Mouse (Mus musculus): ENCODE results near the gene Brk1.

DNA sequence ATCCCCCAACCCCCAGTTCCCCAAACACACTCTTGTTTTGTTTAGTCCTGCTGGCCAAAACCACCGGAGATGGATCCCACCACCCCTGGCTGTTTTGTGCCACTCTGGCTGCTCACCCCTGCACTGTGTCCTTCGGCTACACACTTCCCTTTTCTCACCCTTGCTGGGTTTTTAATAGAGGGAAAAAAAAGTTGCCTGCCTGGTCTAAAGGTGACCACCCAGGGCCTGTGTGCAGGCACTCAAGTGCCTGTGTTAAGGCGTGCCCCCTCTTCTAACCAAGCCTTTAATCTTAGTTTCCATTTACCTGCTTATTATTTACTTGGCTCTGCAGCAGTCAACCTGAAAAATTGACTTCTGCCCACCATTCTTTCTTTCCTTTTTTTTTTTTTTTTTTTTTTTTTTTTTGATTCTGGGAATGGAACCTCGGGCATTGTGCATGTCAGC lies 45.6 kb downstream of the Brk1 start:
- TF ChIP-seq MAFK (IDR thresholded peaks at IDR 0.05; ENCODE audit: borderline replicate concordance, low read depth, low read length): no peak
- TF ChIP-seq NRF1 (IDR thresholded peaks at IDR 0.05; ENCODE audit: insufficient read depth, low read depth, low read length, poor library complexity, severe bottlenecking): no peak
- no peak for TF ChIP-seq ELF1 (IDR thresholded peaks at IDR 0.05; ENCODE audit: low read depth, low read length)
- no peak for TF ChIP-seq MAZ (IDR thresholded peaks at IDR 0.05; ENCODE audit: low read depth, low read length)
- TF ChIP-seq BHLHE40 (IDR thresholded peaks at IDR 0.05; ENCODE audit: borderline replicate concordance, low read depth, low read length): no peak
- 0 out of 4 replicates have a peak, but pooled peaks of 1 of the 2 experiments have one; percentile 28 for TF ChIP-seq EP300 (IDR thresholded peaks at IDR 0.05; ENCODE audit: low read depth in 1 of 2, low read length in 2 of 2)
- TF ChIP-seq CTCF (IDR thresholded peaks at IDR 0.05 in 2 of 3, conservative IDR thresholded peaks at IDR 0.05 in 1 of 3; ENCODE audit: control insufficient read depth in 1 of 3, insufficient read depth in 1 of 3, low read depth in 2 of 3, low read length in 3 of 3, poor library complexity in 1 of 3, severe bottlenecking in 1 of 3): no peak
- TF ChIP-seq RCOR1 (IDR thresholded peaks at IDR 0.05; ENCODE audit: low read depth, low read length): no peak
- no peak for TF ChIP-seq ZMIZ1 (IDR thresholded peaks at IDR 0.05; ENCODE audit: low read depth, low read length)
- TF ChIP-seq MAX (IDR thresholded peaks at IDR 0.05; ENCODE audit: low read length): no peak
